In genomic region chr11:58224313-58224712, GRCm38 (mm10) we compare ENCODE assay signal across 9 mouse cellular contexts. TPM values are rescaled to one million over a fixed set of nuclear protein-coding genes. Genes with fewer than 3 reads are reported as not detected.
A peak's percentile ranks its signal among the peaks of the same experiment; 100 is the strongest.
DNase-seq lines count a peak whose midpoint lies in the region; ATAC-seq and TF ChIP-seq lines count a peak whose summit lies in the region.
"Had no signal": no experiment of that assay in that cellular context is flagged by ENCODE, and none has a peak within 500 bp of the region (broad histone marks: within the 10 kb centered on the region; RNA-seq: fewer than 3 reads in every experiment).

No protein-coding gene starts in this region.

- H3K4me3 ChIP-seq in lung, postnatal 0 days (ENCODE audit: low read depth, low read length), result no peak overlapping the region
- H3K4me3 ChIP-seq: lung, embryonic 15.5 days had no signal

- TF ChIP-seq EP300 in lung, postnatal 0 days (IDR thresholded peaks at IDR 0.05), result no peak

- 28% methylated on average over 7 of the region's 7 CpGs for WGBS in lung, postnatal 0 days

- no peak for ATAC-seq in lung, postnatal 0 days

- no peaks in the 10 kb centered on the region for H3K9me3 ChIP-seq in lung, postnatal 0 days (ENCODE audit: low read length)
- H3K9me3 ChIP-seq: lung, embryonic 15.5 days had no signal

- no peaks in the 10 kb centered on the region for H3K36me3 ChIP-seq in lung, postnatal 0 days (ENCODE audit: insufficient read depth, low read length)
- H3K36me3 ChIP-seq: lung, embryonic 15.5 days had no signal

- H3K27ac ChIP-seq in lung, postnatal 0 days (ENCODE audit: low read length), result no peak overlapping the region
- H3K27ac ChIP-seq: lung, embryonic 15.5 days had no signal

- TF ChIP-seq CTCF in lung, postnatal 0 days (IDR thresholded peaks at IDR 0.05), result no peak

- DNase-seq in layer of hippocampus, adult 9-11 months, result peak; percentile 66
- no peak for DNase-seq in layer of hippocampus, postnatal 10 days (ENCODE audit: low spot score in 2 of 2)
- DNase-seq in induced T-regulatory cell, adult 2 months (ENCODE audit: low read depth), result peak; percentile 77
- DNase-seq in lung, postnatal 0 days (ENCODE audit: low spot score), result peak; percentile 21
- DNase-seq in thymus, postnatal 25 days, result peak; percentile 74
- DNase-seq in embryo, embryonic 10 days (ENCODE audit: low spot score), result no peak
- DNase-seq in gastrocnemius, postnatal 10 days, result no peak
- DNase-seq in Muller cell, postnatal 12 days (ENCODE audit: inconsistent ontology term), result no peak

- H3K9ac ChIP-seq in lung, postnatal 0 days (replicated peaks; ENCODE audit: low read depth), result no peak overlapping the region
- H3K9ac ChIP-seq: lung, embryonic 15.5 days had no signal

- no peak overlapping the region for H3K4me2 ChIP-seq in lung, postnatal 0 days (replicated peaks; ENCODE audit: low read depth, low read length)
- H3K4me2 ChIP-seq: lung, embryonic 15.5 days had no signal

- no peaks in the 10 kb centered on the region for H3K4me1 ChIP-seq in lung, postnatal 0 days (ENCODE audit: insufficient read depth, low read depth, low read length)

- H3K27me3 ChIP-seq in lung, postnatal 0 days (replicated peaks; ENCODE audit: insufficient read depth, low read length), result no peaks in the 10 kb centered on the region
- H3K27me3 ChIP-seq: lung, embryonic 15.5 days had no signal

RNA-seq across cellular contexts. Expression of gene Irgm2, which starts 24.9 kb away (rescaled TPM):
- total RNA-seq in layer of hippocampus, postnatal 10 days (2021), result 1 to 10 TPM; 1.2 to 1.6 TPM
- polyA plus RNA-seq in lung, postnatal 0 days (2015; fragmentation: Nextera tagmentation; extraction: Ambion mirVana), result 6.9 TPM in 2 replicates
- 1 to 10 TPM; 7.1 to 7.5 TPM for total RNA-seq in gastrocnemius, postnatal 10 days (2021)

RNA-seq across cellular contexts. Expression of gene Igtp, which starts 25.0 kb away (rescaled TPM):
- total RNA-seq in layer of hippocampus, postnatal 10 days (2021), result under 1 TPM; 0.85 to 0.94 TPM
- polyA plus RNA-seq in lung, postnatal 0 days (2015; fragmentation: Nextera tagmentation; extraction: Ambion mirVana), result 9.2 and 9.7 TPM in 2 replicates
- 1 to 10 TPM; 4.7 to 6.6 TPM for total RNA-seq in gastrocnemius, postnatal 10 days (2021)

RNA-seq across cellular contexts. Expression of gene 4930438A08Rik, which starts 50.3 kb away (rescaled TPM):
- not detected for total RNA-seq in layer of hippocampus, postnatal 10 days (2021)
- 0.16 and 0.17 TPM in 2 replicates for polyA plus RNA-seq in lung, postnatal 0 days (2015; fragmentation: Nextera tagmentation; extraction: Ambion mirVana)
- not detected for total RNA-seq in gastrocnemius, postnatal 10 days (2021)

RNA-seq across cellular contexts. Expression of gene Mrpl22, which starts 52.9 kb away (rescaled TPM):
- 10 to 100 TPM; 30.3 to 34.9 TPM for total RNA-seq in layer of hippocampus, postnatal 10 days (2021)
- 75.1 and 81.7 TPM in 2 replicates for polyA plus RNA-seq in lung, postnatal 0 days (2015; fragmentation: Nextera tagmentation; extraction: Ambion mirVana)
- 10 to 100 TPM; 43.9 to 49.0 TPM for total RNA-seq in gastrocnemius, postnatal 10 days (2021)

RNA-seq across cellular contexts. Expression of gene Gemin5, which starts 56.0 kb away (rescaled TPM):
- 10 to 100 TPM; 17.5 to 18.5 TPM for total RNA-seq in layer of hippocampus, postnatal 10 days (2021)
- polyA plus RNA-seq in lung, postnatal 0 days (2015; fragmentation: Nextera tagmentation; extraction: Ambion mirVana), result 4.3 and 6.2 TPM in 2 replicates
- 10 to 100 TPM; 10.8 to 14.6 TPM for total RNA-seq in gastrocnemius, postnatal 10 days (2021)

Comparison
In these comparisons a context has a peak if more than half of its experiments do, and no peak if none do; other contexts are left out.
1. DNase-seq: peak in layer of hippocampus, adult 9-11 months (single experiment), induced T-regulatory cell, adult 2 months (single experiment), lung, postnatal 0 days (single experiment) and thymus, postnatal 25 days (single experiment); none in layer of hippocampus, postnatal 10 days (0 of 2), embryo, embryonic 10 days (single experiment), gastrocnemius, postnatal 10 days (single experiment) and Muller cell, postnatal 12 days (single experiment).